Mouse (Mus musculus): ENCODE measurements around the gene Cd276.

The Cd276 gene

GRCm38 (mm10) chr9:58510452-58510851 lies 44.8 kb downstream of the Cd276 start:
- DNase-seq (ENCODE audit: low spot score): no peak

GRCm38 (mm10) chr9:58507216-58508005 lies 47.8 kb downstream of the Cd276 start:
- no peak for DNase-seq (ENCODE audit: low spot score)

GRCm38 (mm10) chr9:58500946-58501345 lies 54.3 kb downstream of the Cd276 start:
- no peak for DNase-seq (ENCODE audit: low spot score)

- no peak for DNase-seq (ENCODE audit: low spot score)
Measured at GRCm38 (mm10) chr9:58497942-58498341, 57.3 kb downstream of the Cd276 start.

GRCm38 (mm10) chr9:58496470-58497182 lies 58.6 kb downstream of the Cd276 start:
- DNase-seq (ENCODE audit: low spot score): no peak

GRCm38 (mm10) chr9:58495035-58495434 lies 60.2 kb downstream of the Cd276 start:
- no peak for DNase-seq (ENCODE audit: low spot score)

- DNase-seq (ENCODE audit: low spot score): no peak
Measured at GRCm38 (mm10) chr9:58490391-58490790, 64.8 kb downstream of the Cd276 start.

GRCm38 (mm10) chr9:58489865-58490165 lies 65.4 kb downstream of the Cd276 start:
- no peak for DNase-seq (ENCODE audit: low spot score)

GRCm38 (mm10) chr9:58489133-58489864 lies 65.9 kb downstream of the Cd276 start:
- peak; percentile 47 for DNase-seq (ENCODE audit: low spot score)

GRCm38 (mm10) chr9:58487851-58488801 lies 67.1 kb downstream of the Cd276 start, which contains the start of gene Insyn1:
Insyn1 (plus strand) TSS chr9:58488603.
- DNase-seq (ENCODE audit: low spot score): peak; percentile 74

GRCm38 (mm10) chr9:58487076-58487475 lies 68.2 kb downstream of the Cd276 start:
- peak; percentile 19 for DNase-seq (ENCODE audit: low spot score)
